Mouse (Mus musculus) left cerebral cortex, adult 11 months (tissue): ENCODE results near the gene C330021F23Rik.

Source experiments
- DNase-seq: peaks from one replicate; pipeline ENCODE4 v3.0.0; 2022; ENCODE audit warnings: low spot score

Gene C330021F23Rik

DNA sequence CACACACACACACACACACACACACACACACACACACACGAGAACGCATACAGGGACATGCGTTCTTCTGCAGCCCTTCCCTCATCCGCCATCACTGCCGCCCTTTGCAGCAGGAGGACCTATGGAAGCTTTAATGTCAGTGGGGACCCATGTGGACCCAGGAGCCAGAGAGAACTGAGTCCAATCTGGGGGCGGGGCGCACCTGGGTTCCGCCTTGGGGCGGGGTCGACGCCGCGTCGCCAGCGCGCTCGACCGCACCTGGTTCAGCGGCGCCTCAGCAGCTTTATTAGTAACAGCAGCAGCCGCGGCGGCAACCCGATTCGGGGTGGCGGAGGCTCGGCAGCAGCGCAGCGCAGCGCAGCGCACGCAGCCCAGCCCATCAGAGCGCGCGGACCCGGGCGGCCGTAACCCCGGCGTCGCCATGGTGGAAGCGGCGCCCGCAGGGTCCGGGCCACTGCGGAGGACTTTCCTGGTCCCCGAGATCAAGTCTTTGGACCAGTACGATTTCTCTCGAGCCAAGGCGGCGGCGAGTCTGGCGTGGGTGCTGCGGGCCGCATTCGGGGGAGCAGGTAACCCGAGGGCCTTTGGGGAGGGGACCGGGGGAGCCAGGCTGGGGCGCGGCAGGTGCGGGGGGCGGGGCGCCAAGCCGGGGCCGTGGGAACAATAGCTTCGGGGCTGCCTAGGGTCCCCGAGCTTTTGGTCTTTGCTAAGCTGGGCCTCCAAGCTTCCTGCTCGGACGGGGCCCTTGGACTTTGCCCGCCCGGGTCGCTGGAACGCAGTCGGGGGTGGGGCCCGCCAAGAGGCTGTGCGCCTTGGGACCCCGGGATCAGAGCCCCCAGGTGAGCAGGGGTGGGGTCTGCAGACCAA lies 19.8 kb downstream of the C330021F23Rik start:
- peak; percentile 54 for DNase-seq

DNA sequence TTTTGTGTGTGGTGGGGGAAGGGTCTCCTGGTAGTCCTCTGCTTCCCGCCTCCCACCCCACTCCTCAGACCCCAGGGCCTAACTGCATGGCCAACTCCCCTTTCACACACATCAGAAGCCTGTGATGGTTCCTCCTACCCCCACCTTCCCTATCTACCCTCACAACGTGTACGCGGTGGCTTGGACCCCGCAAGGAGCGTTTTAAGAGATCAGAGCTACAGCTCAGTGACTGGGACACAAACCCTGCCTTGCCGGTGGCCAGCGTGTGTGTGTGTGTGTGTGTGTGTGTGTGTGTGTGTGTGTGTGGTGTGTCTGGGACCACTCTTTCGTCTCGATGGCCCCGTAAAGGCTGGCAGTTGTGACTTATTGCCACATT lies 20.5 kb downstream of the C330021F23Rik start:
- no peak for DNase-seq

DNA sequence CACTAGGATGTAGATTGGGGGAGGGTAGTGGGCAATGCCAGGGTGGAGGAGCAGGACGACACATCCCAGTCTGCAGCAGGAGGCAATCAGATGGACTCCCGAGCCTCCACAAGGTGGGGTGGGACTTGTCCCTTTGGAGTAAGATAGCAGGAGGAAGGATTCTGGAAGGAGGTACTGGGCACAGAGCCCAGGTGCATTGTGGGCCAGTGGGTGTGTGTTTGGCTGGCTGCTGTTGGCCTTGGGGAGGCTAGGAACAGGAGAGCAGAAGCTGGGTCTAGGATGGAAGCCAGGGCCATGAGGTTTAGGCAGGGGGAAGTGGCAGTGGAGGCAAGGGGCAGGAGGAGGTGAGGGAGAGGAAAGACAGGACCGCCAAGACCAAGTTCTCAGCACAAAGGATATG lies 25.7 kb downstream of the C330021F23Rik start:
- no peak for DNase-seq

DNA sequence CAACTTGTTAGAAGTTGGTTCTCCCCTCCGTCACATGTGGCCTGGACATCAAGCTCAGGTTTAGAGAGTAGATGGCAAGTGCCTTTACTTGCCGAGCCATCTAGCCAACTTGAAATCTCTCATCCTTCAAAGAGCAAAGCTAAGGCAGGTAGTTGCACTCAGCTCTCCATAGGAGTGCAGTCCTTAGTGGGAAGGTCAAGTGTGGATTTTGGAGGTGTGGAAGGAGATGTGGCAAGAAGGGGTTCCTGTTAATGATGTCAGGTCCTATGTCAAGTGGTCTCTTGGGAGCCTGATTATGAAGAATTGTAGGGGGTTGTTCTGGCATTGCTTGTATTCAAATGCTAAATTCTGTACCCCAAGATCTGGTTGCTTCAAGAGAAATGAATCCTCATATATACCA lies 26.7 kb downstream of the C330021F23Rik start:
- no peak for DNase-seq

DNA sequence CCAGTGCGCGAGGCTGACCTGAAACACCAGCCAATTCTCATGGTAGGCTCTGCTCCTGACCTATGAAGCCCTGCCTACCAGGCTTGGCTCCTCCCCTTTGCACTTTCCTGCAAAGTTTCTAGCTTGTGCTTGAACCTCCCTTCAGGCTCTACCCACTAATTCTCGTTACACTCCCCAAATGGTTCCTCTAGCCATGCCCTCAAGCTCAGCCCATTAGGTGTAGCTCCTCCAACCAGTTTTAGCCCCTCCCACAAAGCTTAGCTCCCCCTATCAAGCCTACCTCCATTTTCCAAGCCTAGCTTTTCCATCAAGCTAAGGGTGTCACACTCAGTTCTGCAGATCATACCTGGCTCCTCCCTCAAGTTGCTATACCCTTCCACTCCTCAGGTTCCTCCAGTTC lies 30.3 kb downstream of the C330021F23Rik start:
- DNase-seq = no peak

DNA sequence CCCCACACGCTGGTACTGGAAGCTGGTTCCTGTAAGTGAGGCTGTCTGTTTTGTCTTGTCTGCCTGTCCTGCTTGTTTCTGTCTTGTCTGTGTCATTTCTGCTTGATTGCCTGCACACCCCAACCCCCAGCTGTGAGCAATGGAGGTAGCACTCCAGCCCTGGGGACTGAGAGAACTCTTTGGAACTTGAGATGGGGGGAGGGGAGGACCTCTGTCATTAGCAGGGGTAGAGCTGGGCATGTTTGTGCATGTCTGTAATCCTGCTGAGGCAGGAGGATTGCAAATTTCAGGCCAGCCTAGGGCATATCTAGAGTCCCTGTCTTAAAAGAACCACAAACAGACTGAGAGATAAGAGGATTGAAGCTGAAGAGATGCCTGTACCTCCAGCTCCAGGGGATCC lies 31.4 kb downstream of the C330021F23Rik start:
- no peak for DNase-seq

DNA sequence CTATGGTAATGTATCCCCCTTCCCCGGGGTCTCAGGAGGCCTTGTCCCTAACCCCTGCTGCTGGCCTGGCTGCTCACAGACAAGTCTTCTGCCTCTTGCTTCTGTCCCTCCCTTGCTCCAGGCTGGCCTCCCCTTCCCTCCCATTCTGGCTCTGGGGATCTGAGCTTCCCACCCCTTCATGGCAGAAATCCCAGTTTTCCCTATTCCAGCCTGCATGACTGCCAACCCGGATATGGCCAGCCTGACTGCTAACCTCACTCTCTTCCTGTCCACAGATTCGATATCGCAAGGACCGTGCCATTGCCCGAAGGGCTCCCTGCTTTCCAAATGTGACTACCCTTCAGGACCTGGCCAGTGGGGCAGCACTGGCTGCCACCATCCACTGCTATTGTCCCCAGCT lies 32.6 kb downstream of the C330021F23Rik start:
- DNase-seq = no peak

DNA sequence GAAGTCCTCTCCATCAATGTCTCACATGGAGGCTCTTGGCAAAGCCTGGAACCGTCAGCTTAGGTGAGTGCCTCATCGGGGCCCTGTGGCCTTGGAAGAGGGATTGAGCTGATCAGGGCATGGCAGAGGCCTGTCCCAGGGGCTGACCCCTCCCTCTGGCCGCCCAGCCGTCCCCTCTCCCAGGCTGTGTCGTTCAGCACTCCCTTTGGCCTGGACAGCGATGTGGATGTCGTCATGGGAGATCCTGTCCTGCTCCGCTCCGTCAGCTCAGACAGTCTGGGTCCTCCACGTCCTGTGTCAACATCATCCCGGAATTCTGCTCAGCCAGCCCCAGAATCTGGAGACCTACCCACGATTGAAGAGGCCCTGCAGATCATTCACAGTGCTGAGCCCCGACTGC lies 35.6 kb downstream of the C330021F23Rik start:
- DNase-seq = no peak

DNA sequence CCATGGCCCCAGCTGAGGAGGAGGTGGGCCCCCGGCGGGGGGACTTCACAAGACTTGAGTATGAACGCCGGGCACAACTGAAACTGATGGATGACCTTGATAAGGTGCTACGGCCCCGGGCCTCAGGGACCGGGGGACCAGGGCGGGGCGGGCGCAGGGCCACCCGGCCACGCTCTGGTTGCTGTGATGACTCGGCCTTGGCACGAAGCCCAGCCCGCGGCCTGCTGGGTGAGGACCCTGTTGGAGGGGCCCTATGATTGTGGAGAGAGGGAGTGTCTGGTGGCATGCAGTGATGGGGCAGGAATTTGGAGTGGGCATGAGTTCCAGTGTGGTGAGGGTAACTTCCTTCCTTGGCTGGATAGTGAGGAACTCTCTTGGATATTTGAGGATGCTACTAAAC lies 38.8 kb downstream of the C330021F23Rik start:
- DNase-seq = no peak

DNA sequence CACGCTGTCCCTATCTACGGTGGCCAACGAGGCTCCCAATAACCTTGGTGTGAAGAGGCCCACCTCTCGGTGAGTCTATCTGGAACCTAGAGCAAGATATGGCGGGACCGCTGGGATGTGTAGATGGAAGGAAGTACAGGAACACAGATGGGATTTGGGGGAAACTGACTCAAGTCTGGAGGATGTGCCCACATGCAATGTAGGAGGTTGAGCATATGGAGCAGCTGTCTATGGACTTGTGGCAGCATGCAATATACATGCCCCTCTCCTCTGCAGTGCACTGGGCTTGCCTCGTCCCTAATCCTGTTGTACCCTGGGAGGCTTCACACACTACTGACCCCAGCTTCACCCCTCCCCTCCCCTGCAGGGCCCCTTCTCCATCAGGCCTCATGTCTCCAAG lies 40.0 kb downstream of the C330021F23Rik start:
- no peak for DNase-seq

DNA sequence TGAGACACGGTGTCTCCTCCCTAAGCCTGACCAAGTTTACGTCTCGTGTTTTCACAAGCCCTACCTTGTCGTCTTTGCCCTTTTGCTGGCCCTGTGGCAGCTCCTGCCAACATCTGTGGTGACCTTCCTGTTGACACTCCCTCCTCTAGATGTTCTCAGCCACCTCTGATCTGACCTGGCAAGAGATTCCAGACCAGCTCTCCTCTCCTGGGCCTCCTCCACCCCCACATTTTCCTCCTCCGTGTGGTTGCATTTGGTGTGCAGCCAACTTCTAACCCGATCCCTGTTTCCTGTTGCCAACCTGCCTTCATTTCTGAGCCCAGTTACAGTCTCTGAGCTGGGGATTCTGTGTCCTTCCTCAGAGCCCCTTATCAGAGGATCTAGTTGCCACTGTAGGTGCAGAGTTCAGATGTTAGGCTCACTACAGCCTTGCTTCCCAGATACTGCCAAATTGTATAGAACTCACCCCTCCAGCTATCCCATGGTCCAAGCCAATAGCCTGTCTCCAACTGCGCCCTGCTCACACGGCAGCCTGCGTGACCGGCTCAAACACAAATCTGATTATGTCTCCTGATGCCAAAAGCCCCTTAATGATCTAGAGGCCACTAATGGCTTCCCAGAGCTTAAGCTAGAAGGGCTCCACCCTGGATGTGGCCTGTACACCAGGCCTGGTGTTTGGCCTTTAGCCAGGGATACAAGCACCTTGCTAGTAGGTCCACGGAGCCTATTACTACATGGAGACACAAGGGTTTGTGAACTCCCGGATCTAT lies 41.4 kb downstream of the C330021F23Rik start:
- no peak for DNase-seq

DNA sequence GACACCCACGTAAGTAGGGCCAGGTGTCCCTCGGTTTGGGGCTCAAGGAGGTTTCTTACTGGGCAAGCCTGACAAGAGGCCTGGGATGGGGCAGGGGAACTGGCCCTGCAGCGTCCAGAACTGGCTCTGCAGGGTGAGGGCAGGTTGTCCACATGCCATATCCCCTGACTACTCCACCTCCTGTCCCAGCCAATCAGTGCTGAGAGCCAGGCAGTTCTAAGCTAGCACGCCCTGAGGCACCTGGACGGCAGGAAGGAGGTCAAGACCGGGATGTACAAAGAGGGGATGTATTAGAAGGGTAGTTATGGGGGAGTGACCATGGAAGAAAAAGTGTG lies 42.0 kb downstream of the C330021F23Rik start:
- no peak for DNase-seq

DNA sequence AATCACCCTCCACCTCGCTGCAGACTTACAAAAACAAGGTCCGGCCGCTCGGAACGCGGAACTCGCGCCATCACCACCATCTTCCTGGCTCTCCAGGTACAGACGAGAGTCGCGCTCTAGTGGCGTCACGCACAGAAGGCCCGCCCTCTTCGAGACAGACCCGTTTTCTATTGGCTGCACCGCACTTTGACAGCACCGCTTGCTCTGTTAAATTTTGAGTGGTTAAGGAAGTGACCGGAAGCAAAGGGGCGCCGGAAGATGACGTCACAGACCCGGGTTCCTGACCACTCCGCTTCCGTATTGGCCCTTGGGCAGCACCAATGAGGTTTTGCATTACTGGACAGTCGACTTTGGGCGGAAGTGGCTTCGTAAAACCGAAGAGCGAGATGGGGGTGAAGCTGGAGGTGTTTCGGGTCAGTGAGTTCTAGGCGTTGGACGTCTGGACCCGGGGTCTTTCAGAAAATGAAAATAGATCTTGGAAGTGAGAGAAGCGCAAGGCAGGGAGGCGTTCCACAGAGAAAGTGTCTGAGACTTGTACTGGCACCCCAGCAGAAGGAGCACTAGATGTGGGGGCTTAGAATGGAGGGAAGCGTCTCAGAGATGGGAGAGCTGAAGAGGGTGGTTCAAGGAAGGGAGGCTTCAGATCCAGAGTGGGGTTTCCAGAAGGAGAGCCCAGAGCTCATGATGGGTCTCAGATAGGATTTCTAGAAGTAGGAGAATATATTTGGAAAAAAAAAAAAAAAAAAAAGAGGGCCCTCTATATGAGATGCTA lies 53.6 kb downstream of the C330021F23Rik start, which contains the start of the genes Xab2 and Pet100:
Xab2 (minus strand) TSS at position 118 of the 772 bp plus-strand sequence.
Pet100 (plus strand) TSS at position 350 of the 772 bp plus-strand sequence.
- peak; percentile 99 for DNase-seq

DNA sequence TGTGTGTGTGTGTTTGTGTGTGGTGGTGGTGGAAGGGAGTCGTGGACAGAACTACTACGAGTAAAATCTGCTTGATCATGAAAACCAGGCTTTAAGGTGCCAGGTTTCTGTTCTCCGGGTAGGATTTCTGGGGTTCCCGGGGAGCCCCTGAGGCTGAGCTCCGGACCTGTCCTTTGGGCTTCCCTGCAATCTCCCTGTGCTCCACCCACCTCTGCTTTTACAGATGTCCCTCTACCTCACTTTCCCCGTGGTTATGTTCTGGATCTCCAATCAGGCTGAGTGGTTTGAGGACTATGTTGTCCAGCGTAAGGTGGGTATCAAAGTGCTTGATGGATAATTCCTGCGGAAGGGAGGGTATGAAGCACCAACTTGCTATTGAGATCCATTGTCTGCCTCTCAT lies 54.3 kb downstream of the C330021F23Rik start:
- no peak for DNase-seq

DNA sequence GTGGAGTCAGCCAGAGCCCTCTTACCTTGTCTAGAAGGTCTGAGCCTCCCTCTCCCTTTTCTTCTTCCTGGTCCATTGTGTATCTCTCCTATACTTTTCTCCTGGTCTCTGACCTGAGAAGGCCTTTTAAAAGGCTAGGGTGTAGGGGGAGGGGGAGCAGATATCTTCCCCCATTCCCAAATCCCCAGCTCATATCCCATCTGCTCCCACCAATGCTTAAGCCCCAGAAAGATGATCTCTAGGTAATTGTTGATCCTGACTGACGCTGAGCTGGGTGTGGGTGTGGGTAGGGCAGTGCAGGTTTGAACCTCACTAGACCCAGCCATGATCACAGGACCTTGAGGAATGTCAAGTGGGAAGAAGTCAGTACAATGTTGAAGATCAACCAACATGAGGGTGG lies 57.7 kb downstream of the C330021F23Rik start, which contains the start of gene Pcp2:
Pcp2 (minus strand) TSS at position 101 of the 400 bp plus-strand sequence.
- no peak for DNase-seq

DNA sequence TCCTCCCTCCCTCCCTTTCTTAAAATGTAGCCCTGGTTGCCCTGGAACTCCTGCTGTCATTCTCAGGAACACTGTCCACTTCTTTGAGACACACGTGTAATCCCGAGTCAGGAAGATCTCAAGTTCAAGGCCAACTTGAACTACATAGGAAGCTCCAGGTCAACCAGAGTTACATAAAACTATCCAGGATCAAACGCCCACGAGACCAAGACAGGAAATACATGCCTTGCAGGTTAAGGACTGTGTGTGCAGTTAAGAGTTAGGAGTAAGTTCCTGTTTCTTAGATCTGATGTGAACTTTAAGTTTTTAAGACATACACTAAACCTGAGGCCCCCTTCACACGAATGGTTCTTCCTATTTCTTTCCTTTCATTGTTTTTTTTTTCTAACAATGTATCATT lies 59.2 kb downstream of the C330021F23Rik start:
- no peak for DNase-seq

DNA sequence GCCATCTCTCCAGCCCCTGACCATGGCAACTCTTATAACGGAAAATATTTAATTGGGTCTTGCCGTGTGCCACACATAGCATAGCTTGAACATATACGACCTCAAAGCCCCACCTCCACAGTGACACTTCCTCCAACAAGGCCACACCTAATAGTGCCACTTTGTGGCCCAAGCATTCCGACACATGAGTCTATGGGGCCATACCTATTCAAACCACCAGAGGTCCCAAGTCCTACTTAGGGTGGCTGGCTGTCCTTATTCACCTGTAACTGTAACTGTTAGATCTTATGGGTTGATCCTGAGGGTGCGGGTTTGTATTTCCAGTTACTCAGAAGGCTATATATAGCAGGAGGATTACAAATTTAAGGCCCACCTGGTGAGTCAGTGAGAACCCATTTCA lies 60.2 kb downstream of the C330021F23Rik start:
- DNase-seq = no peak

DNA sequence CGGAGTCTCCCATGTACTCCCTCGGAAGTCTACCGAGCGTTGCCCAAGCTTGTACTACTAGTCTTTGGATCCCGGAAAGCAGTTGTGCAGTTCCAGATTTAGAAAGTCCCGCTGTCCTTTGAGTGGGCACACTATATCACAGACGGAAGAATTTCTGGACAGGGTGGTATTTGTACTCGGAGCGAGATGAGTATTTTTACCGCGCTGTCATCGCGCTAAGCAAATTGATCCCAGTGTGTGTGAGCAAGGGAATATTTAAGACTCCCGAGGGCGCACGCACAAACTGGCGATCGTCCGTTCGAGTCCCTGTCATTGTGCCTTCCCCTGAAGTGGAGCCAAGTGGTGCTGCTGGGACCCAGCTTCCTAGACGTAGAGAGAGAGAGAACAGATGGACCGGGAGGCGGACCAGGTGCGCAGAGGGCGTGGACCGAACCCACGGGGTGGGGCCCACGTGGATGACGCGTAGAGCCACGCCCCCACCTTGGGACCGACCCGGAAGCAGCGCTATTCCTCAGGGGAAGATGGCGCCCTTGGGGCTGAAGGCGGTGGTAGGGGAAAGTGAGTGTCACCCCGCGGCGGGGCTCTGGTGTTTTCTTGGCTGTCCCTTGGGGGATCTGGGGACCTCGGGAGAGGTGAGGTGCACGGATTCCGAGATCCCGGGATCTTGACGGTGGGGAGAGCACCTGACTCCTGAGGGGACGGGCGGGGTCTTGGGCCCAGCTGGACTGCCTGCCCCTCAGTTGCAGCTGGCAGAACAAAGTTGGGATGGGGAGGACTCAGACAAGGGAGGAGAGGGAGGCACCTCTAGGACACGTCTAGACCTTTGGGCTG lies 63.1 kb downstream of the C330021F23Rik start, which contains the start of gene Stxbp2:
Stxbp2 (plus strand) TSS at position 309 of the 831 bp plus-strand sequence.
- DNase-seq = peak; percentile 49

DNA sequence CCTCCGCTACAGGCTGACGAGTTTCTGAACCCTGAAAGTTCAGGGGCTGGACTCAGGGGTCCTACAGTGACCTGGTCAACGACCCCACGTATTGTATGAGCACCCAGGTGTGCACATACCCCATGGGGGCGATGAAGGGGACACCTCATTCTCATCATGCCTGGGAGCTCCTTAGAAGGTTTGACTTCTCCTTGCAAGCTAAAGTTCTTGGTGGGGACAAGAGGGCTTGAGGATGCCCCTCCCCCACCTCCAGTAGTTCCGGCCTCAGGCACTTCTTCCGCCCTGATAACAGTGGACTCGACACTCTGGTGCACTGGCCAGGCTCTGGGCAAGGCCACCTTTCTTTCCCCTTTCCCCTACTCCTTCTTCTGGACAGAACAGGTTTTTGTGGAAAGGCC lies 63.7 kb downstream of the C330021F23Rik start:
- no peak for DNase-seq
